Mouse (Mus musculus): ENCODE measurements at regions not wholly inside any gene's neighbourhood (a gene's known extent, or its start where the extent isn't known, plus 50 kb on each side); places are given as distances from the start of the nearest gene placed in this dataset.
A peak's percentile ranks its signal among the peaks of the same experiment; 100 is the strongest.

GRCm38 (mm10) chr1:138343451-138343850, 69.9 kb downstream of the Atp6v1g3 start:
- no peak overlapping the region for H3K9ac ChIP-seq (ENCODE audit: insufficient read depth, low read depth, low read length, poor library complexity, severe bottlenecking)
- no peak overlapping the region for H3K4me3 ChIP-seq (ENCODE audit: insufficient read depth in 1 of 2, low read depth in 1 of 2, low read length in 2 of 2, poor library complexity in 1 of 2, severe bottlenecking in 1 of 2)
- no peaks in the 10 kb centered on the region for H3K4me1 ChIP-seq (ENCODE audit: control insufficient read depth in 2 of 2, insufficient read depth in 2 of 2, low read length in 2 of 2, poor library complexity in 1 of 2)
- TF ChIP-seq ZNF384 (IDR thresholded peaks at IDR 0.05; ENCODE audit: low read depth, low read length) (no peak), HCFC1 (IDR thresholded peaks at IDR 0.05; ENCODE audit: borderline replicate concordance, insufficient read depth, low read length) (no peak)
- H3K27ac ChIP-seq (ENCODE audit: insufficient read depth, low read depth, low read length, poor library complexity, severe bottlenecking): no peak overlapping the region
- H3K9me3 ChIP-seq (ENCODE audit: control insufficient read depth, insufficient read depth, low read depth, low read length): no peaks in the 10 kb centered on the region
- no peaks in the 10 kb centered on the region for H3K36me3 ChIP-seq (ENCODE audit: control insufficient read depth, insufficient read depth, low read length, poor library complexity, severe bottlenecking)
- no peak for DNase-seq (ENCODE audit: low read depth, low spot score)
- in situ Hi-C loops (cut with MboI; ENCODE audit: low sequenced_read_pairs in 2 of 2, unreplicated experiment in 2 of 2): no loop called here

DNA sequence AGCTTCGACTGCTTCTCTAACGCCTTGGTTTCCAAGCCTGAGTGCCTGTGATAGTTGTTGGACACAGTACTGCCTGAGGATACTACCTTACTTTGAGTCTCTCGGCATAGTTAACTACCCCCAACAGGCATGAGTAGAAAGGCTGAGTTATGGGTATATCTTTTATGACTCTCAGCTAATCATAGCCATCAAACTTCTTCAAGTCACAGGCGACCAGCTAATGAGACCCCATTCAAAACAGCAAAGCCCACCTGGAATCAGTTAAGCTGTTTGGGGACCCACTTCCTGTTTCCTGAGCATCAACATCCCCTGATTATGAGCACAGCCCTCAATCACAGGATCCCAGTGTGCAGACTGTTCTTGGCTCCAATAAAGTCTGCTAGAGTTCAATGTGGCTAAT, 71.4 kb downstream of the Atp6v1g3 start:
- in situ Hi-C loops (cut with MboI; ENCODE audit: low sequenced_read_pairs in 2 of 2, unreplicated experiment in 2 of 2): no loop called here
- no peak overlapping the region for H3K9ac ChIP-seq (ENCODE audit: insufficient read depth, low read depth, low read length, poor library complexity, severe bottlenecking)
- TF ChIP-seq ZC3H11A (IDR thresholded peaks at IDR 0.05; ENCODE audit: borderline replicate concordance, low read depth, low read length) (no peak), ZNF384 (IDR thresholded peaks at IDR 0.05; ENCODE audit: low read depth, low read length) (no peak), MAFK (IDR thresholded peaks at IDR 0.05; ENCODE audit: insufficient read depth, low read depth, low read length) (no peak), HCFC1 (IDR thresholded peaks at IDR 0.05; ENCODE audit: borderline replicate concordance, insufficient read depth, low read length) (no peak), CHD2 (IDR thresholded peaks at IDR 0.05; ENCODE audit: low read depth, low read length) (no peak)
- no peaks in the 10 kb centered on the region for H3K4me1 ChIP-seq (ENCODE audit: control insufficient read depth in 2 of 2, insufficient read depth in 2 of 2, low read length in 2 of 2, poor library complexity in 1 of 2)
- H3K9me3 ChIP-seq (ENCODE audit: control insufficient read depth, insufficient read depth, low read depth, low read length): no peaks in the 10 kb centered on the region
- no peak for DNase-seq (ENCODE audit: low read depth, low spot score)
- no peak overlapping the region for H3K27ac ChIP-seq (ENCODE audit: insufficient read depth, low read depth, low read length, poor library complexity, severe bottlenecking)
- no peaks in the 10 kb centered on the region for H3K36me3 ChIP-seq (ENCODE audit: control insufficient read depth, insufficient read depth, low read length, poor library complexity, severe bottlenecking)
- no peak overlapping the region for H3K4me3 ChIP-seq (ENCODE audit: insufficient read depth in 1 of 2, low read depth in 1 of 2, low read length in 2 of 2, poor library complexity in 1 of 2, severe bottlenecking in 1 of 2)

GRCm38 (mm10) chr1:138345992-138346391, 72.5 kb downstream of the Atp6v1g3 start:
- Histone ChIP-seq H3K4me1 (ENCODE audit: control insufficient read depth in 2 of 2, insufficient read depth in 2 of 2, low read length in 2 of 2, poor library complexity in 1 of 2) (no peaks in the 10 kb centered on the region), H3K36me3 (ENCODE audit: control insufficient read depth, insufficient read depth, low read length, poor library complexity, severe bottlenecking) (no peaks in the 10 kb centered on the region), H3K4me3 (ENCODE audit: insufficient read depth in 1 of 2, low read depth in 1 of 2, low read length in 2 of 2, poor library complexity in 1 of 2, severe bottlenecking in 1 of 2) (no peak overlapping the region), H3K27ac (ENCODE audit: insufficient read depth, low read depth, low read length, poor library complexity, severe bottlenecking) (no peak overlapping the region), H3K9ac (ENCODE audit: insufficient read depth, low read depth, low read length, poor library complexity, severe bottlenecking) (no peak overlapping the region), H3K9me3 (ENCODE audit: control insufficient read depth, insufficient read depth, low read depth, low read length) (no peaks in the 10 kb centered on the region)
- no peak for TF ChIP-seq ZNF384 (IDR thresholded peaks at IDR 0.05; ENCODE audit: low read depth, low read length)
- TF ChIP-seq ZC3H11A (IDR thresholded peaks at IDR 0.05; ENCODE audit: borderline replicate concordance, low read depth, low read length): no peak
- TF ChIP-seq HCFC1 (IDR thresholded peaks at IDR 0.05; ENCODE audit: borderline replicate concordance, insufficient read depth, low read length): no peak
- no peak for TF ChIP-seq CHD2 (IDR thresholded peaks at IDR 0.05; ENCODE audit: low read depth, low read length)
- TF ChIP-seq MAFK (IDR thresholded peaks at IDR 0.05; ENCODE audit: insufficient read depth, low read depth, low read length): no peak
- in situ Hi-C loops (cut with MboI; ENCODE audit: low sequenced_read_pairs in 2 of 2, unreplicated experiment in 2 of 2): no loop called here
- no peak for DNase-seq (ENCODE audit: low read depth, low spot score)

- Histone ChIP-seq H3K4me1 (ENCODE audit: control insufficient read depth in 2 of 2, insufficient read depth in 2 of 2, low read length in 2 of 2, poor library complexity in 1 of 2) (no peaks in the 10 kb centered on the region), H3K27ac (ENCODE audit: insufficient read depth, low read depth, low read length, poor library complexity, severe bottlenecking) (no peak overlapping the region), H3K9ac (ENCODE audit: insufficient read depth, low read depth, low read length, poor library complexity, severe bottlenecking) (no peak overlapping the region), H3K36me3 (ENCODE audit: control insufficient read depth, insufficient read depth, low read length, poor library complexity, severe bottlenecking) (no peaks in the 10 kb centered on the region), H3K9me3 (ENCODE audit: control insufficient read depth, insufficient read depth, low read depth, low read length) (no peaks in the 10 kb centered on the region), H3K4me3 (ENCODE audit: insufficient read depth in 1 of 2, low read depth in 1 of 2, low read length in 2 of 2, poor library complexity in 1 of 2, severe bottlenecking in 1 of 2) (no peak overlapping the region)
- DNase-seq (ENCODE audit: low read depth, low spot score): no peak
- TF ChIP-seq CHD2 (IDR thresholded peaks at IDR 0.05; ENCODE audit: low read depth, low read length): no peak
- no peak for TF ChIP-seq ZC3H11A (IDR thresholded peaks at IDR 0.05; ENCODE audit: borderline replicate concordance, low read depth, low read length)
- TF ChIP-seq MAFK (IDR thresholded peaks at IDR 0.05; ENCODE audit: insufficient read depth, low read depth, low read length): no peak
- no peak for TF ChIP-seq ZNF384 (IDR thresholded peaks at IDR 0.05; ENCODE audit: low read depth, low read length)
- in situ Hi-C loops (cut with MboI; ENCODE audit: low sequenced_read_pairs in 2 of 2, unreplicated experiment in 2 of 2): no loop called here
These were observed 73.4 kb downstream of the Atp6v1g3 start for GRCm38 (mm10) chr1:138346904-138347303.

DNA sequence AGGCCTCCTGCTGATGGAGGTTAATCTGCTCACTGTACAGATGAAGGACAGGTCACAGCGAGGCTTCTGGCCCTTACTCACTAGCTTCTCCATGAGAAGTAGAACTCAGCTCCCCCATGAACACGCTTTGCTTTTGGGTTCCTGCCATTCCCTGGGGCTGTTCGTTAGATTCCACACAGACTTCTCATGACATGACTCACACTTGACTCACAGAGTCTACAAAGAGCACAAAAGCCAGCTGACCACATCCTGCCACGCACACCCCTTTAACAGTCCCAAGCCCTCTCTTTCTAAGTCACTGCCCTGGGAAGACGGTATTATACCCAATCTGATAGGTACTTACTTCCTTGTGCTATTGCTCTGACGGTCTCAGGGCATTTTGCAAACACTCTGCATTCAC, 74.9 kb downstream of the Atp6v1g3 start:
- no peak overlapping the region for H3K27ac ChIP-seq (ENCODE audit: insufficient read depth, low read depth, low read length, poor library complexity, severe bottlenecking)
- H3K4me3 ChIP-seq (ENCODE audit: insufficient read depth in 1 of 2, low read depth in 1 of 2, low read length in 2 of 2, poor library complexity in 1 of 2, severe bottlenecking in 1 of 2): no peak overlapping the region
- H3K9me3 ChIP-seq (ENCODE audit: control insufficient read depth, insufficient read depth, low read depth, low read length): no peaks in the 10 kb centered on the region
- TF ChIP-seq ZNF384 (IDR thresholded peaks at IDR 0.05; ENCODE audit: low read depth, low read length) (no peak), HCFC1 (IDR thresholded peaks at IDR 0.05; ENCODE audit: borderline replicate concordance, insufficient read depth, low read length) (no peak), CHD2 (IDR thresholded peaks at IDR 0.05; ENCODE audit: low read depth, low read length) (no peak), MAFK (IDR thresholded peaks at IDR 0.05; ENCODE audit: insufficient read depth, low read depth, low read length) (no peak), ZC3H11A (IDR thresholded peaks at IDR 0.05; ENCODE audit: borderline replicate concordance, low read depth, low read length) (no peak)
- in situ Hi-C loops (cut with MboI; ENCODE audit: low sequenced_read_pairs in 2 of 2, unreplicated experiment in 2 of 2): no loop called here
- H3K9ac ChIP-seq (ENCODE audit: insufficient read depth, low read depth, low read length, poor library complexity, severe bottlenecking): no peak overlapping the region
- DNase-seq (ENCODE audit: low read depth, low spot score): peak; percentile 11
- no peaks in the 10 kb centered on the region for H3K4me1 ChIP-seq (ENCODE audit: control insufficient read depth in 2 of 2, insufficient read depth in 2 of 2, low read length in 2 of 2, poor library complexity in 1 of 2)
- H3K36me3 ChIP-seq (ENCODE audit: control insufficient read depth, insufficient read depth, low read length, poor library complexity, severe bottlenecking): no peaks in the 10 kb centered on the region

All from ES-E14 (cell line).